Mouse (Mus musculus): ENCODE data around the gene Tesk1. TPM values are rescaled to one million over a fixed set of nuclear protein-coding genes. Genes with fewer than 3 reads are reported as not detected.
A peak's percentile ranks its signal among the peaks of the same experiment; 100 is the strongest.

Tesk1 gene
- polyA plus RNA-seq, 1 experiment from 2014 or later: 1.0 TPM

GRCm38 (mm10) chr4:43404697-43405096 is 37.0 kb upstream of the Tesk1 start:
- 70% methylated on average over 10 of the region's 10 CpGs for WGBS (ENCODE audit: insufficient replicate concordance)
- Histone ChIP-seq H3K27me3 (peaks cover 30% of the 10 kb centered on the region), H3K36me3 (replicated peaks) (no peaks in the 10 kb centered on the region), H3K4me1 (replicated peaks) (no peaks in the 10 kb centered on the region), H3K9me3 (replicated peaks) (no peaks in the 10 kb centered on the region), H3K27ac (replicated peaks) (no peak overlapping the region), H3K4me2 (no peak overlapping the region), H3K4me3 (replicated peaks) (no peak overlapping the region), H3K9ac (no peak overlapping the region)
- no peak for ATAC-seq (ENCODE audit: insufficient read depth)

DNA sequence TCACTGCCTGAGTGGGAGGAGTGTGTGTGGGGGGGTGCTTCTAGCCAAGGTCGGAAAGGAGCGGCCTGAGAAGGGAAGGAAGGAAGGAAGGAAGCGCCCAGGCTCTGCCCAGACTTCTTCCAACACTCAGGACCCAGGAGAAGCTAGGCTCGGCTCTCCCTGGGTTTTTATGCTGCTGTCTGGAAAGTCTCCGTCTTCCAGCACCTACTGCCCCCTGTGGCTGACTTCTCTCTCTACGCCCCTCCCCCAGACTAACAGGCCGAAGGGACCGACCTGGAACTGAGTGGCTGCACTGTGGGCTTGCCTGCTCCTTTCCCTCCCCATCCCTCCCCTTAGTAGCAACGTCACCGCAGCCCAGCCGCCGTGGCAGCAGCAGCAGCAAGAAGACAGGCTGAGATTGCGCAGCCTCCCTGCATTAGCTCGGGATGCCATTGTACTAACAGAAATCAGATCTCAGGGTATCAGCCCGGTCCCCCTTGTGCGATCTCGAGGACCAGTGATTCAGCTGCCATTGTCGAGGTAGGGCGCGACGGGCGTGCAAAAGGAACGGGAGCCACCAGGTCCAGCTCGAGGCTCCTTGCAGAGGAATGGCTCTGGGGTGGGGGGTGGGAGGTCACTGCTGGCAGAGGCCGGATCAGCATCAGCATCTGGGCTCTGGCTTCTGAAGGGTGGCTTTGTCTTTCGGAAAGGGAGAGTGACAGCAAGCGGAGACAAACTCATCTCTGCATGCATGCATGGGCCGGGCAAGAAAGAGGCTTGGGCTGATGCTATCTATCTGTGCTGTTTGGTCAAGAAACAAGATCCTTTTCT is 35.4 kb upstream of the Tesk1 start:
- Histone ChIP-seq H3K4me3 (replicated peaks) (peak overlapping the region; percentile 20; the same call in 1 of the 2 replicates), H3K27me3 (peaks cover 30% of the 10 kb centered on the region), H3K4me1 (replicated peaks) (no peaks in the 10 kb centered on the region), H3K9me3 (replicated peaks) (no peaks in the 10 kb centered on the region), H3K36me3 (replicated peaks) (no peaks in the 10 kb centered on the region), H3K9ac (no peak overlapping the region), H3K4me2 (peak overlapping the region; percentile 35), H3K27ac (replicated peaks) (no peak overlapping the region)
- WGBS (ENCODE audit: insufficient replicate concordance): 3% methylated on average over 28 of the region's 28 CpGs
- ATAC-seq (ENCODE audit: insufficient read depth): peak; percentile 52; the same call in 1 of the 2 replicates

DNA sequence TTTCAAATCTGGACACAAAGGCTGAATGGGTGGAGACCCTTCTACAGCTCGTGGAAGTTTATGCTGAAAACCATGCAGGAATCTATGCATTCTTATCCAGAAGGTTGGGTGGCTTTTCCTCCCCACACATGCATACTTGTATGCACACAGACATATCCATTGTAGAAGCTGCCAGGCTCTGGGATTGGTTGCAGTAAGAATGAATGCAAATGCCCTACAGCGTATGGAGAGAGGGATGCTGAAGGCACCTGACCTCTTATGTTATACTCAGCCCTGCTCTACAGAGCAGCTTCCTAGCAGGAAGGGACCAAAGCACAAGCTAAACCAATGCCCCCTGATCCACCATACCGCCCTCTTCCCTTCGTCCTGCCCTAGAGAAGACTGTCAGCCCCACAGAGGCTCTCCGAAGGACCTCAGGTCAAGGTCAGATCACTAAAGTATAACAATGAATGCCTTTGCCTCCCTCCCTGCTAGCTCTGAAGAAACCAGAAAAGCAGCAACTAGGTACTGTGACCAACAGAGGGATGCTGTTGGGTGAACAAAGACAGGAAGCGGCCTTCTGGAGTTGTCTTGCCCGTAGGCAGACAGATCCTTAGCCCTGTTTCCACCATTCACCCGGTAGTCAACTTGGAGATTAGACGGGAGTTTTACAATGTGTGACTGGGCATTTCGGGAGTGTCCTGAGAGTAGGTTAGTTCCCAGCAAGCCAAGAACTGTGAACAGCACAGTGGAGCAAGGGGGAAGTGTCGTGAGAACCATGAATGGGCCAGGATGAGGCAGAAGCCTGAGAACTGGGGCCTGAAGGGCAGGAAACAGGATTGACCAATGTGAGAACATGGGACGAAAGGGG is 34.4 kb upstream of the Tesk1 start:
- Histone ChIP-seq H3K4me3 (replicated peaks) (no peak overlapping the region), H3K36me3 (replicated peaks) (no peaks in the 10 kb centered on the region), H3K27ac (replicated peaks) (no peak overlapping the region), H3K9ac (no peak overlapping the region), H3K27me3 (peaks cover 30% of the 10 kb centered on the region), H3K9me3 (replicated peaks) (no peaks in the 10 kb centered on the region), H3K4me2 (no peak overlapping the region), H3K4me1 (replicated peaks) (no peaks in the 10 kb centered on the region)
- 54% methylated on average over 12 of the region's 12 CpGs for WGBS (ENCODE audit: insufficient replicate concordance)
- ATAC-seq (ENCODE audit: insufficient read depth): no peak

- 76% methylated on average over 14 of the region's 14 CpGs for whole genome bisulfite sequencing (ENCODE audit: insufficient replicate concordance)
Observed at GRCm38 (mm10) chr4:43414761-43415160, 27.0 kb upstream of the Tesk1 start.

DNA sequence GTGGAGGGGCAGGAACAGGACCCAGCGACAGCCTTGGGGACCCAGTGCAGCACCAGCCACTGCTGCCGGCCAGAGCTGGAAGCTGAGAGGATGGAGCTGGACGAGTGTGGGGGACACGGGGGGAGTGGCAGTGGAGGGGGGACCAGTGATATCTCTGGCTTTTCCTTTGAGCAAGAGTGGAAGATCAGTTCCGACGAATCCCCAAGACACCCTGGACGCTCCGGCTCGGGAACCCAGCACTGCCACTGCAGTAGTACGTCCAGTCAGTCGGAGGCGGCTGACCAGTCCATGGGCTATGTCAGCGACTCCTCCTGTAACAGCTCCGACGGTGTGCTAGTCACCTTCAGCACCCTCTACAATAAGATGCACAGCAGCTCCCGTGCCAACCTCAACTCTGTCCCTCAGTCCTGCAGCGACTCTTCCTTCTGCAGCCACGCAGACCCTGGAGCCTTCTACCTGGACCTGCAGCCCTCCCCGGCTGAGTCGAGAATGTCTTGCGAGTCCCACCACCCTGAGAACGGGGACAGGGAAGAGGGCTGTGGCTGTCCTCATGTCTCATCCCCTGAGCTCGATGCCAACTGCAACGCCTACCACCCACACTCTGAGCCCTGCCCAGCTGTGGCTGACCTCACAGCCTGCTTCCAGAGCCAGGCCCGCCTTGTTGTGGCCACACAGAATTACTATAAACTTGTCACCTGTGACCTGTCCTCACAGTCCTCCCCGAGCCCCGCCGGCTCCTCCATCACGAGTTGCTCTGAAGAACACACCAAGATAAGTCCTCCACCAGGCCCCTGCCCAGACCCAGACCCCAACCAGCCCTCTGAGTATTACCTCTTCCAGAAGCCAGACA is 26.3 kb upstream of the Tesk1 start:
- Histone ChIP-seq H3K36me3 (replicated peaks) (no peaks in the 10 kb centered on the region), H3K27me3 (no peaks in the 10 kb centered on the region), H3K4me2 (no peak overlapping the region), H3K9me3 (replicated peaks) (no peaks in the 10 kb centered on the region), H3K27ac (replicated peaks) (no peak overlapping the region), H3K4me1 (replicated peaks) (peaks cover 8% of the 10 kb centered on the region; the same call in 1 of the 2 replicates), H3K9ac (no peak overlapping the region), H3K4me3 (replicated peaks) (no peak overlapping the region)
- ATAC-seq (ENCODE audit: insufficient read depth): no peak
- 77% methylated on average over 29 of the region's 29 CpGs for WGBS (ENCODE audit: insufficient replicate concordance)

More at GRCm38 (mm10) chr4:43414761-43415160, 27.0 kb upstream of the Tesk1 start:
- ATAC-seq (ENCODE audit: insufficient read depth): no peak
- H3K36me3 ChIP-seq (replicated peaks): no peaks in the 10 kb centered on the region
- no peaks in the 10 kb centered on the region for H3K9me3 ChIP-seq (replicated peaks)
- no peak overlapping the region for H3K4me3 ChIP-seq (replicated peaks)
- H3K4me2 ChIP-seq: no peak overlapping the region
- H3K27ac ChIP-seq (replicated peaks): no peak overlapping the region
- no peaks in the 10 kb centered on the region for H3K27me3 ChIP-seq
- H3K9ac ChIP-seq: no peak overlapping the region
- H3K4me1 ChIP-seq (replicated peaks): peaks cover 3% of the 10 kb centered on the region; the same call in 1 of the 2 replicates

- H3K4me2 ChIP-seq: no peak overlapping the region
- peaks cover 10% of the 10 kb centered on the region; the same call in 1 of the 2 replicates for H3K4me1 ChIP-seq (replicated peaks)
- H3K36me3 ChIP-seq (replicated peaks): no peaks in the 10 kb centered on the region
- no peak overlapping the region for H3K4me3 ChIP-seq (replicated peaks)
- no peaks in the 10 kb centered on the region for H3K27me3 ChIP-seq
- H3K9ac ChIP-seq: no peak overlapping the region
- 82% methylated on average over 22 of the region's 22 CpGs for WGBS (ENCODE audit: insufficient replicate concordance)
- ATAC-seq (ENCODE audit: insufficient read depth): no peak
- H3K27ac ChIP-seq (replicated peaks): no peak overlapping the region
- no peaks in the 10 kb centered on the region for H3K9me3 ChIP-seq (replicated peaks)
Observed at GRCm38 (mm10) chr4:43416071-43416490, 25.7 kb upstream of the Tesk1 start.

DNA sequence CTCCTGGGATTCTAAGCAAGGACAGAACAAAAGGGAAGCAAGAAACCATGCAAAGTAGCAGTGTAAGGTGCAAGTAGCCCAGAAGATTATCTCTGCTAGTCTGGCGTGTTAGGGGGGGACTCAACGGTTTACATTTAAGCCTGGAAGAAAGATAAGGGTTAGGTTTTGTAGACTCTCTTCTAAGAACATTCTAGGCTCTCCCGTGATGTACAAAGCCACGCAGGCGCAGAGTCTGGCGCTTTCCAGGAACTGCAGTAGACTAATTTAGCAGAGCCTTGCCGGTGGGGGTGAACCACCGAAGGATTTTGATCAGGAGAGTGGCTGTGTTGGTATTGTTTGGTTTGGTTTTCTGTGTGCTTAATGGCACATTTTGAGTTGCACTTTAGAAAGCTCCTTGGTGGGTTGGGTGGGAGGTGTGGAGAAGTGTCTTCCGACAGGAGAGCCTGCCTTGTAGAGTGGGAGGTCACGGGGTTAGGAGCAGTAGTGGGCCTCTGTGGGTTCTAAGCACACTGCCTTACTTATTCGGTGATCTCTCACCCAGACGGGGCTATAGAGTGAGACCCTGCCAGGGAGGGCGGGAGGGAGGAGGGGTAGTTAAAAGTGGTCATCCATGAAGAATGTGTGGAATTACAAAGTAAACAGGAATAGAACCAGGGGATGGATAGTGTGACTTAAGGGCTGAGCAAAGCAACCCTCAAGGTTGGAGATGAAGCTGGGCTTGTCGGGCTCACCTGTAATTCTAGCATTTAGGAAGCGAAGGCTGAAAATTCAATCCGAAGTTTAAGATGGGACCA is 24.3 kb upstream of the Tesk1 start:
- ATAC-seq (ENCODE audit: insufficient read depth): peak; percentile 47; the same call in 1 of the 2 replicates
- no peaks in the 10 kb centered on the region for H3K27me3 ChIP-seq
- no peak overlapping the region; the same call in 1 of the 2 replicates for H3K27ac ChIP-seq (replicated peaks)
- H3K36me3 ChIP-seq (replicated peaks): 0 out of 2 replicates have a peak, but pooled peaks cover 6% of the 10 kb centered on the region
- no peak overlapping the region for H3K9ac ChIP-seq
- 43% methylated on average over 16 of the region's 16 CpGs for whole genome bisulfite sequencing (ENCODE audit: insufficient replicate concordance)
- no peak overlapping the region for H3K4me3 ChIP-seq (replicated peaks)
- H3K4me2 ChIP-seq: no peak overlapping the region
- no peaks in the 10 kb centered on the region for H3K9me3 ChIP-seq (replicated peaks)
- peaks cover 10% of the 10 kb centered on the region; the same call in 1 of the 2 replicates for H3K4me1 ChIP-seq (replicated peaks)

- no peaks in the 10 kb centered on the region for H3K27me3 ChIP-seq
- peaks cover 10% of the 10 kb centered on the region; the same call in 1 of the 2 replicates for H3K4me1 ChIP-seq (replicated peaks)
- no peaks in the 10 kb centered on the region for H3K9me3 ChIP-seq (replicated peaks)
- no peak for ATAC-seq (ENCODE audit: insufficient read depth)
- no peak overlapping the region for H3K9ac ChIP-seq
- no peak overlapping the region for H3K4me3 ChIP-seq (replicated peaks)
- no peak overlapping the region for H3K4me2 ChIP-seq
- H3K27ac ChIP-seq (replicated peaks): no peak overlapping the region
- H3K36me3 ChIP-seq (replicated peaks): 0 out of 2 replicates have a peak, but pooled peaks cover 6% of the 10 kb centered on the region
- WGBS (ENCODE audit: insufficient replicate concordance): 58% methylated on average over 4 of the region's 4 CpGs
Observed at GRCm38 (mm10) chr4:43418450-43418849, 23.3 kb upstream of the Tesk1 start.

- WGBS (ENCODE audit: insufficient replicate concordance): 60% methylated on average over 15 of the region's 15 CpGs
- ATAC-seq (ENCODE audit: insufficient read depth): no peak
Observed at GRCm38 (mm10) chr4:43418973-43419656, 22.6 kb upstream of the Tesk1 start.

More at GRCm38 (mm10) chr4:43418973-43419656, 22.6 kb upstream of the Tesk1 start:
- 0 out of 2 replicates have a peak, but pooled peaks cover 6% of the 10 kb centered on the region for H3K36me3 ChIP-seq (replicated peaks)
- peaks cover 10% of the 10 kb centered on the region; the same call in 1 of the 2 replicates for H3K4me1 ChIP-seq (replicated peaks)
- peaks cover 1% of the 10 kb centered on the region; the same call in 1 of the 2 replicates for H3K27me3 ChIP-seq
- H3K9me3 ChIP-seq (replicated peaks): no peaks in the 10 kb centered on the region
- no peak overlapping the region for H3K27ac ChIP-seq (replicated peaks)
- no peak overlapping the region for H3K9ac ChIP-seq
- H3K4me2 ChIP-seq: no peak overlapping the region
- H3K4me3 ChIP-seq (replicated peaks): no peak overlapping the region
